In genomic region chr13:39957226-39957625, GRCm38 (mm10) we compare ENCODE assay signal across 15 mouse cellular contexts.
DNase-seq lines count a peak whose midpoint lies in the region; ATAC-seq and TF ChIP-seq lines count a peak whose summit lies in the region.
"Had no signal": no experiment of that assay in that cellular context is flagged by ENCODE, and none has a peak within 500 bp of the region (broad histone marks: within the 10 kb centered on the region; RNA-seq: fewer than 3 reads in every experiment).

No protein-coding gene starts in this region.

- dilution Hi-C loops in CH12.LX (cut with MboI; ENCODE audit: extremely low pct_ligation_motif_present, extremely low pct_unique_long_range_greater_than_20kb, low sequenced_read_pairs), result no loop called here

- TF ChIP-seq EP300 in CH12.LX (IDR thresholded peaks at IDR 0.05; ENCODE audit: low read length), result no peak

- no peaks in the 10 kb centered on the region for H3K9me3 ChIP-seq in forebrain, postnatal 0 days (ENCODE audit: low read length)
- no peaks in the 10 kb centered on the region for H3K9me3 ChIP-seq in forebrain, embryonic 12.5 days
- H3K9me3 ChIP-seq in CH12.LX (replicated peaks; ENCODE audit: low read length), result no peaks in the 10 kb centered on the region
- H3K9me3 ChIP-seq: heart, embryonic 13.5 days; hindbrain, embryonic 12.5 days had no signal

- H3K27ac ChIP-seq in forebrain, postnatal 0 days (ENCODE audit: low read depth, low read length), result no peak overlapping the region
- no peak overlapping the region for H3K27ac ChIP-seq in forebrain, embryonic 12.5 days
- no peak overlapping the region for H3K27ac ChIP-seq in left cerebral cortex, adult 2 months
- H3K27ac ChIP-seq in CH12.LX (ENCODE audit: insufficient read depth, low read depth), result no peak overlapping the region
- H3K27ac ChIP-seq: heart, embryonic 13.5 days; hindbrain, embryonic 12.5 days had no signal

- H3K27me3 ChIP-seq in forebrain, postnatal 0 days (ENCODE audit: insufficient read depth, low read length), result no peaks in the 10 kb centered on the region
- no peaks in the 10 kb centered on the region for H3K27me3 ChIP-seq in forebrain, embryonic 12.5 days
- H3K27me3 ChIP-seq in CH12.LX (replicated peaks), result no peaks in the 10 kb centered on the region
- H3K27me3 ChIP-seq: heart, embryonic 13.5 days; hindbrain, embryonic 12.5 days had no signal

- TF ChIP-seq POLR2A in CH12.LX (IDR thresholded peaks at IDR 0.05; ENCODE audit: low read depth, low read length), result no peak

- intact Hi-C loops in left cerebral cortex, adult 2 months (cut with DNase I), result no loop called here
- intact Hi-C loops in left cerebral cortex, postnatal 25 days (cut with DNase I), result no loop called here

- DNase-seq in forebrain, postnatal 0 days, result peak; percentile 4
- no peak for DNase-seq in left cerebral cortex, adult 2 months (ENCODE audit: extremely low spot score in 1 of 2, low spot score in 2 of 2)
- DNase-seq in left cerebral cortex, postnatal 25 days (ENCODE audit: low spot score in 2 of 2), result no peak
- DNase-seq in CH12.LX (ENCODE audit: extremely low read depth) (peak; percentile 16), ZHBTc4 (ENCODE audit: low read depth, low spot score) (peak; percentile 36)
- DNase-seq in layer of hippocampus, adult 11-12 months (ENCODE audit: low spot score), result no peak
- DNase-seq: kidney, adult 18-20 months; layer of hippocampus, postnatal 36 days; lung, postnatal 4 days; right cerebral cortex, adult 18-20 months; thymus, adult 2 months had no signal

- no peak overlapping the region for H3K4me3 ChIP-seq in forebrain, postnatal 0 days (ENCODE audit: low read depth, low read length)
- no peak overlapping the region for H3K4me3 ChIP-seq in forebrain, embryonic 12.5 days (replicated peaks)
- H3K4me3 ChIP-seq in left cerebral cortex, adult 2 months, result no peak overlapping the region
- H3K4me3 ChIP-seq in CH12.LX (replicated peaks in 1 of 3; ENCODE audit: low read depth in 2 of 3, low read length in 2 of 3, poor library complexity in 1 of 3), result no peak overlapping the region
- H3K4me3 ChIP-seq: heart, embryonic 13.5 days; hindbrain, embryonic 12.5 days had no signal

- ATAC-seq in forebrain, postnatal 0 days, result no peak
- no peak for ATAC-seq in forebrain, embryonic 12.5 days (ENCODE audit: low FRiP score)
- ATAC-seq in granulocyte monocyte progenitor cell, adult 5-6 weeks (replicated peaks; ENCODE audit: poor library complexity, severe bottlenecking), result no peak

- H3K4me1 ChIP-seq in forebrain, postnatal 0 days (ENCODE audit: insufficient read depth), result no peaks in the 10 kb centered on the region
- H3K4me1 ChIP-seq in forebrain, embryonic 12.5 days, result no peaks in the 10 kb centered on the region
- no peaks in the 10 kb centered on the region for H3K4me1 ChIP-seq in CH12.LX (ENCODE audit: control insufficient read depth in 1 of 2, insufficient read depth in 2 of 2)
- H3K4me1 ChIP-seq: heart, embryonic 13.5 days; hindbrain, embryonic 12.5 days had no signal

- H3K36me3 ChIP-seq in forebrain, postnatal 0 days (ENCODE audit: insufficient read depth), result no peaks in the 10 kb centered on the region
- H3K36me3 ChIP-seq in forebrain, embryonic 12.5 days (replicated peaks), result no peaks in the 10 kb centered on the region
- H3K36me3 ChIP-seq in CH12.LX (replicated peaks in 1 of 2; ENCODE audit: control insufficient read depth in 1 of 2, insufficient read depth in 1 of 2, low read length in 1 of 2), result no peaks in the 10 kb centered on the region
- H3K36me3 ChIP-seq: heart, embryonic 13.5 days; hindbrain, embryonic 12.5 days had no signal

- WGBS in forebrain, postnatal 0 days, result 69% methylated on average over 3 of the region's 3 CpGs
- 80% methylated on average over 3 of the region's 3 CpGs for WGBS in forebrain, embryonic 12.5 days

- no peak overlapping the region for H3K9ac ChIP-seq in forebrain, postnatal 0 days
- no peak overlapping the region for H3K9ac ChIP-seq in forebrain, embryonic 12.5 days
- H3K9ac ChIP-seq in CH12.LX (ENCODE audit: insufficient read depth, low read depth), result no peak overlapping the region
- H3K9ac ChIP-seq: heart, embryonic 13.5 days; hindbrain, embryonic 12.5 days had no signal

- H3K4me2 ChIP-seq in forebrain, postnatal 0 days (ENCODE audit: low read depth), result no peak overlapping the region
- H3K4me2 ChIP-seq in forebrain, embryonic 12.5 days, result no peak overlapping the region
- no peak overlapping the region for H3K4me2 ChIP-seq in CH12.LX (ENCODE audit: insufficient read depth, low read depth, poor library complexity, severe bottlenecking)
- H3K4me2 ChIP-seq: heart, embryonic 13.5 days; hindbrain, embryonic 12.5 days had no signal

- TF ChIP-seq CTCF in forebrain, postnatal 0 days (IDR thresholded peaks at IDR 0.05; ENCODE audit: low read depth), result 0 out of 2 replicates have a peak, but pooled peaks have one; percentile 27
- TF ChIP-seq CTCF in left cerebral cortex, adult 2 months (IDR thresholded peaks at IDR 0.05), result peak; percentile 40
- peak in 1 of 2 experiments; percentile 24; a peak in 1 of 4 replicates for TF ChIP-seq CTCF in CH12.LX (conservative IDR thresholded peaks at IDR 0.05 in 1 of 2, IDR thresholded peaks at IDR 0.05 in 1 of 2; ENCODE audit: low read depth in 2 of 2, low read length in 2 of 2)

- in situ Hi-C loops in CH12.LX (cut with MboI; ENCODE audit: low pct_ligation_motif_present, low pct_unique_long_range_greater_than_20kb, low sequenced_read_pairs), result no loop called here

- H3K79me2 ChIP-seq in CH12.LX (replicated peaks; ENCODE audit: control insufficient read depth, extremely low read depth, insufficient read depth, poor library complexity, severe bottlenecking), result no peaks in the 10 kb centered on the region

- no peak; the same call in none of the 2 replicates for TF ChIP-seq RAD21 in CH12.LX (IDR thresholded peaks at IDR 0.05; ENCODE audit: low read depth, low read length)

TF ChIP-seq in CH12.LX, 34 proteins besides CTCF, POLR2A, EP300 and RAD21:
- TF ChIP-seq NRF1 (IDR thresholded peaks at IDR 0.05; ENCODE audit: low read depth, low read length) (no peak), ELF1 (IDR thresholded peaks at IDR 0.05; ENCODE audit: low read depth, low read length) (no peak), JUND (conservative IDR thresholded peaks at IDR 0.05; ENCODE audit: low read depth, low read length) (no peak), CHD1 (IDR thresholded peaks at IDR 0.05; ENCODE audit: low read depth, low read length) (no peak), NELFE (IDR thresholded peaks at IDR 0.05; ENCODE audit: low read depth, low read length) (no peak), MAFK (IDR thresholded peaks at IDR 0.05; ENCODE audit: insufficient replicate concordance, low read length) (no peak), MYC (IDR thresholded peaks at IDR 0.05; ENCODE audit: low read depth, low read length) (no peak), SIN3A (IDR thresholded peaks at IDR 0.05; ENCODE audit: low read length) (no peak), ZNF384 (IDR thresholded peaks at IDR 0.05; ENCODE audit: low read depth, low read length) (no peak), KAT2A (IDR thresholded peaks at IDR 0.05; ENCODE audit: insufficient replicate concordance, low read length) (no peak), TCF12 (IDR thresholded peaks at IDR 0.05; ENCODE audit: low read depth, low read length) (no peak), BHLHE40 (IDR thresholded peaks at IDR 0.05; ENCODE audit: low read depth, low read length) (no peak), IRF4 (IDR thresholded peaks at IDR 0.05; ENCODE audit: low read depth, low read length) (no peak), JUN (IDR thresholded peaks at IDR 0.05; ENCODE audit: insufficient read depth, low read depth, low read length) (no peak), GABPA (IDR thresholded peaks at IDR 0.05; ENCODE audit: insufficient replicate concordance, low read depth, low read length) (no peak), UBTF (IDR thresholded peaks at IDR 0.05; ENCODE audit: low read depth, low read length) (no peak)

Comparison
In these comparisons a context has a peak if more than half of its experiments do, and no peak if none do; other contexts are left out.
1. DNase-seq: peak in forebrain, postnatal 0 days (single experiment), CH12.LX (single experiment) and ZHBTc4 (single experiment); none in left cerebral cortex, adult 2 months (0 of 2), left cerebral cortex, postnatal 25 days (0 of 2) and layer of hippocampus, adult 11-12 months (single experiment).